Mouse (Mus musculus) activated CD4-positive, CD25-positive, alpha-beta regulatory T cell, adult 4 months (primary cell): ENCODE data around the gene Lgals3bp. TPM values are rescaled to one million over a fixed set of nuclear protein-coding genes. Genes with fewer than 3 reads are reported as not detected.

Experiments used
- ATAC-seq: one replicate; pipeline ENCODE4 v1.8.0; 2017
- polyA plus RNA-seq, 2 experiments: library from polyadenylated mRNA; unstranded; fragments of 100-300 nt; shearing (Covaris generic); gene quantifications; one replicate each; pipeline ENCODE4 v1.2.1; 2017

The Lgals3bp gene
- polyA plus RNA-seq, 2 experiments from 2014 or later, result 98.4 to 147 TPM

DNA sequence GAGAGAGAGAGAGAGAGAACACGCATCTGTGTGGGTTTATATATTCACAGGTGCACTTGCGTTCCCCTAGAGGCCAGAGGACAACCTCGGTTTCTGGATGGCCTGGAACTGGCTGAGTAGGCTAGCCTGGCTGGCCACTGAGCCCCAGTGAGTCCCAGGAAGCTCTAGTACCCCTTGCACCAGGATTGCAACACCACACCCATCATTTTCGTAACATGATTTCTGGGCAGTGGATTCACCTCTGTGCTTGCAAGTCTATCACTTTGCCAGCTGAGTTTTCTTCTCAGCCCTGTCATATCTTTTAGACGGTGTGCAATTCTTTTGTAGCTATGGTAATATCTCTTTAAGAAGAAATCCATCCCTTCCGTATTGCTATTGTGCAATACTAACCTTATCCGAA, 18.4 kb upstream of the Lgals3bp start:
- ATAC-seq, result no peak

DNA sequence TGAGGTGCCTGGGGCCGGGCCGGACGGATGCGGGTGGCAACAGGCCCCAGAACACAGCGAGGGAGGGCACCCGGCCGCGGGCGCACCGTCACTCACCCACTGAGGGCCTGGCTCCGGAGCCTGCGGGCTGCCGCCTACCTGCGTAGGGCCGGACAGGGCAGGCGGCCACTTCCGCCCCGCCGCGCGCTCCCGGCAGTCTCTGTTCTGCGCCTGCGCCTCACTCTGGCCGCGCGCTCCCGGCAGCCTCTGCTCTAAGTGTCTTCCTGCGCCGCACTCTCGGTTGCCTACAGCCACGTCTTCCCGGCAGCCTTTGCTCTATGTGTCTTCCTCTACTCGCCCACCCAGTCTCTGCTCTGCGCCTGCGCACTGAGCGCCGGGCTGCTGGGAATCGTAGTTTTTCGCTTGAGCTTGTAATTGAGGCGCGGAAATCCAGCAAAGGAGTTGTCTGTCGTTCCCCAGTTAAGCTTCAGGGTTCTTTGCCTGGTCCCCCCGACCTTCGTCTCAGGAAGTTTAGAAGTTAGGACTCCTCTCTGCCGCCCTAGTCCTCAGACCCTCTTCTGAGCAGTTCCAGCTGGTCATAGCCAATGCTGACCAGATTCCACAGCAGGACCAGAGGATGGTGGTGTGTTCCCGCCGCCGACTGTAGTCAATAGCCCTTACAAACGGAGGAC, 17.1 kb upstream of the Lgals3bp start, which contains the start of gene Cant1:
Gene Cant1, minus strand, starts transcription at position 253 of the 671 bp plus-strand sequence.
- ATAC-seq, result peak; percentile 86

DNA sequence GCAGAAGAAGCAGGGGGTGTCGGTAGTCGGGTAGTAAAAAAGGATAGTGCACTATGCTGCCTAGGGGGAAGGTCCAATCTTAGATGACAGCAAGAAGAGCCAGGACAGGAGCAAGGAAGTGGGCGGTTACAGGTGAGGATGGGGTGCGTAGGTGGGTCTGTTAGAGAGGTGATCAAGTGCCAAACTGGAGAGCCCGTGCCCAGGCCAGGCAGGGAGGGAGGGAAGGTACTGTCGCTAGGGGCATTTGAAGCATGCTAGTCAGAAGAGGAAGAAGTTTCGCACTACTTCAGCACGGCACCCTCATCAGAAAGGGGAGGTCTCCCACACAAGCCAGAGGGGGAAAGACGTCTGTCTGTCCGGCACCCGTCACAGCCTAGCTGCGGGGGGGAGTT, 16.5 kb upstream of the Lgals3bp start:
- no peak for ATAC-seq

DNA sequence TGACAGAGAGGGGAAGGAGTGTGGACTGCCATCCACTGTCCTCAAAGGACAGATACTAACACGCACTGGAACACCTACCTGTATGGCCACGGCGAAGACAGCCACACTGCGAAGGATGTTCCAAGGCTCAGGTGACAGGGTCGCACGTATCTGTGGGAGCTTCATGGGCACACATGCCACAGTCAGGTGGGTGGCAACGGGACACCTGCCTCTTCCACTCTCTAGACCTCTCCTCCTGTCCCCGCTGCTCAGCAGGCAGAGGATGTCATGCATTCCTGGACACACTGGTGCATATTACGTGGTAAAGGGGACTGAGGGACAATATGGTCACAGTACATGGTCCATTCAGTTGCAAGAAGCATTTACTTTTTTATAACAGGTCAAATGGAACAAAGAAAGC, 15.6 kb upstream of the Lgals3bp start:
- ATAC-seq, result no peak

DNA sequence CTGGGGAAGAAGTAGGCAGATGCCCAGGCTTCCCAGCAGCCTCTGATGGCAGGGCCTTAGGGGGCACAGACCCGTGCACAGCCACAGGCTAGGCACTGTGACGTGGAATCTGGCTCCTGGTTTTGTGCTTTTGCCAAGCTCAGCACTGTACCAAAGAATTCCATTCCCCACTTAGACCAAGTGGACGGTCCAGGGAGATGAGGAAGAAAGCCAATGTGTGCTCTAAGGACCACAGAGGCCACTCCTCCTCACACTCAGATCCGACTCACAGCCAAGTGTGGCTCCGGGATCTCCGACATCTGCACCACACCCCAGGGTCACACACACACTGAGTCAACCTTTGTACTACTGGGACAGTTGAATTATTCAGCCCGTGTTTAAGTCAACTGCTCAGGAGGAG, 14.2 kb upstream of the Lgals3bp start:
- no peak for ATAC-seq

DNA sequence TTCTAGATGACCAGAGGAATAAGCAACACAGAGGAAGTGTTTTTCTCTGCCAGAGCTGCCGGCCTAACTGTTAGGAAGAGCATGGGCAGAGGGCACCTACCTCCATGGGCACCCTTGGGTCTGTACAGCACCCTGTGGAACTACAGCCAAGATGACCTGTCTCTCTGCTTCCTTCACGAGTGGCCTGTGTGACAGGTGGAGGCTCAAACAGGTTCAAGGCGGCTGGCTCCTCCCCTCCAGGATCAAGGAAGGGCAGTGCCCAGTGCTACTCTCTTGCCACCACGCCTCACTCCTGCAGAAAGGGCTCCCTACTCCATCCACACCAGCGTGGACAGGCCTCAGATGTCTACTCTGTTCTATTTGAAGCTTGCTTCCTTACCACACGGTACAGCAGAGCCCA, 13.7 kb upstream of the Lgals3bp start:
- ATAC-seq, result no peak

DNA sequence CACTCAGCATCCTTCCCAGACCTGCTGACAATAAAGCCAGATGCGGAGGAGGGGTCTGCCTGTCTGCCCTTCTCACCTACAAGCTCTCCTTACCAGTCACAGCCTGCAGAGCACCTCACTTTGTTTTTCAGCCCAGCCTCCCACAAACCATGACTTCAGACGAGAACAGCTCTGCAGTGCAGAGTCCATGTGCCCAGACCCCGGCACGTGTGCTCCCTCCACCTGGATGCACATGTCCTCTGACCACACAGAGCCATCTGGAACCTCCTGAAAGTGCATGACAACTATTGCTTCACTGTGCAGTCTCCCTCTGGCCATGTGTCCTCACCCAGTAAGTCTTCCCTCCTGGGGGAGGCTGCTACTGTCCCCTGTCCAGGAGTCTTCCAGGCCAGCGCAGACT, 12.4 kb upstream of the Lgals3bp start:
- ATAC-seq, result no peak

DNA sequence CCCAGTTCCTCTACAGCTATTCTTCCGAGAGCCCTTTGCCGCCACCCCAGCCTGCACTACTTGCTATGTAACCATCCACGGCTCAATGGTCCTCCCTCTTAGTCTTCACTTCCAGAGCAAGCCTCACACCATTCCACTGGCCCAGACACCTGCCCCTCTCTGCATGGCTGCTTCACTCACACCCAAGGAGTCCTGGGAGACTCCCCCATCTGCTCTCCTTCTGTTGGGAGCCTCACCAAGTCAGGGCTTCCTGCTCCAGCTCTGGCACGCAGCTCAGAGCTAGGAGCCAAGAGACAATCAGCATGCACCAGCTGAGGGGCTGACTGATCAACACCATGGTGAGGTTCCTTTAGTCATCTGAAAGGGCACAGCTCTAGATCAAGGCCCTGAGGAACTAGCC, 11.2 kb upstream of the Lgals3bp start:
- ATAC-seq, result no peak

DNA sequence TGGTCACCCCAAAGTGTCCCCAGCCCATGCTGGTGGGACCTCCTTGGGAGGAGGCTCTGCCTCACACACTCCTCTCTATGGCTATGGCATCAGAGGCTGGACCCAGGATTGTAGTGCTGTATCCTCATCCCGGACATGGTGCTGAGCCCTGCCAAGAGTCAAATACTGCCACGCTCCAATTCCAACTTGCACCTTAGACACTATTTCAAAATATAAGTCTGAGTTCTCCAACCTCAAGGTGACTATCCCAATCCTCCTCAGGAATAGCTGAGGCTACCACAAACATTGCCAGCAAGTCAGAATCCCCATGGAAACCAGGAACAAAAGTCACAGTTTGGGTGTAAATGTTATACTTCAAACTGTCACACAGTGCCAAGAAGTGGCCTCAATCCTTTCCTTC, 10.7 kb upstream of the Lgals3bp start:
- no peak for ATAC-seq

DNA sequence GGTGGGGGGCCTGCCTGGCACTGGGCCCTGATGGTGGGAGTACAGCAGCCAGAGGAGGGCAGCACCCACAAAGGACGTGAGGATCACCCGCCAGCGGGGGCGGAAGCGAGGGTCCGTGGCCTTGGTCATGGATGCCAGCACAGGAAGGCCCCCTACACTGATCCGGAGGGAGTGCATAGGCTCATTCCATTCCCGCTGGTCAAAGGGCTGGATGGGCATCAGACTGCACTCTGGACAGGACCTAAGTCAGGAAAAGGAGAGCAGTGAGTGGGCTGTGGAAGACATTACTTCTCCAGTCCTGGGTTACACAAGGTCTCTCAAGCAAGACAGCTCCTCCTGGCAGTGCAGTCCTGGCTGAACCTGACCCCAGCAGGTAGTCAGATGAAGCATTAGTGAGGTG, 9.4 kb upstream of the Lgals3bp start:
- ATAC-seq, result no peak

DNA sequence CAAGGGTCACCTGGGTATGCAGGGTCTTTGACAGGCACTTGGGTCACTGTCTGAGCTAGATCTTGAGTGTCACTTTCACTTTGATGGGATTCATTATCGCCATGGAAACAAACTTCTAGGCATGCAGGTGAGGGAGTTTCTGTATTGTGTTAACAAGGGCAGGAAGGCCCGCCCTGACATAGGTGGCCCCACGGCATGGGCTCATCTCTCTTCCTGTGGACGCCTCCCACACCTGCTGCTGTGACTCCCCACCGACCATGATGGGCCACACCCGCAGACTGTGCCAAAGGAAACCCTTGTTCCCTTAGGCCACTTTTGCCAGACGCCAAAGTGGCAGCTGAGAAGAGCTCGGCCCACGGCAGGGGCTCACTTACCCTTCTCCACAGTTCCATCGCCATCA, 8.6 kb upstream of the Lgals3bp start:
- no peak for ATAC-seq

DNA sequence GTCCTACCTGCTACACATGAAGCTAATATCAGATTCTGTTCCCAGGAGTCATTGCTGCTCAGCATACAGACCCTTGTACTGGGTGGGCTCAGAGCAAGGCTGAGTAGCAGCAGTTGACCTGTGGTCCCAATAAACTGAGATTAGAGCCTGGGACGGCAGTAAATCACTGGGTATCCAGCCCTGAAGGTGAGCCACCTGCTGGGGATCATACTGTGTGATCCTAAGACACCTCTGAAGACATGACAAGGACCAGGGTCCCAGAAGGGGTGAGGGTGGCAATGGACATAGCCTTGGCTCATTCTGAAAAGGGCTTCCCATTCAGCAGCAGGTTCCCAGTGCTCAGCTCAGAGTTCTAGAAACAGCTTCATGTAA, 8.2 kb upstream of the Lgals3bp start:
- ATAC-seq, result no peak

DNA sequence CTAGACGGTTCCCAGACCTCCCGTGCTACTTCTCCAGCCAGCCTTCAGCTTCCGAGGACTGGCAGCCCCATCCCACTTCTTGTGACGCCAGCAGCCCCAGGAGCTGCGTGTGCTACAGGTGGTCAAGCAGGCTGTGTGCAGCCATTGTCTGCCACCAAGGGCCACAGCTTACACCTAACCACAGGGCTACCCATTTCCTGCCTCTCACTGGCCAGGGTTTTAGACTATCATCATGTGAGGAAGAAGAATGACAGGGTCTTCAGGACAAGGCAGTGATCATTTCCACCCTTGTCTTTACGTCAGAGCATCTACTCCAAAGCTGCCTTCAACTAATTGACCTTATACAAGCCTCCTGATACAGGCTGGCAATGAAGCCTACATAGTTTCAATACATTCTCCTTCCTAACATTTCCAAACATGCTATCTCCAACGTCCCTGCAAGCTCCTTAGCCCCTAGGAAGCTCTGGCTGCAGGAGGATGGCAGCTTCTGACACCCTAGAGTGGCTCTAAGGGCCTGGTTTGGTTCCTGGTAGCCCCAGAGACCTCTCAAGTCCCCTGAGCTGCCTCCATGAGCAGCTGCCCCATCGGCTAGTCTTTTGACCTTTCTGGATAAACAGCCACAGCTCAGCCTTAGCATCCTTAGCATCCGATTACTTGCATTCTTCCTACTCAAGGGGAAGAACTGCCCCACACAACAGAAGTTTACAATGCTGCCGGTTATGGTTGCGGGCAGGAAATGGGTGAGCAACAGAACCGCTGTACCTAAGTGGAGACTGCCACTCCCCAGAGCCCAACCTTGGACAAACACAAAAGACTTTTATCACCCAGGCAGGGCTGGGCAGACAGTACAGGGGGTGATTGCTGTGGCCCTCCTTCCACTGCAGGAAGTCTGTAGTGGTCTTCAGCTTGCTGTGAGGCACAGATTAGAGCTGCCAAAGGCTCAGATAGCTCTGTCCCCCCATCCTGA, 7.5 kb upstream of the Lgals3bp start:
- ATAC-seq, result no peak

DNA sequence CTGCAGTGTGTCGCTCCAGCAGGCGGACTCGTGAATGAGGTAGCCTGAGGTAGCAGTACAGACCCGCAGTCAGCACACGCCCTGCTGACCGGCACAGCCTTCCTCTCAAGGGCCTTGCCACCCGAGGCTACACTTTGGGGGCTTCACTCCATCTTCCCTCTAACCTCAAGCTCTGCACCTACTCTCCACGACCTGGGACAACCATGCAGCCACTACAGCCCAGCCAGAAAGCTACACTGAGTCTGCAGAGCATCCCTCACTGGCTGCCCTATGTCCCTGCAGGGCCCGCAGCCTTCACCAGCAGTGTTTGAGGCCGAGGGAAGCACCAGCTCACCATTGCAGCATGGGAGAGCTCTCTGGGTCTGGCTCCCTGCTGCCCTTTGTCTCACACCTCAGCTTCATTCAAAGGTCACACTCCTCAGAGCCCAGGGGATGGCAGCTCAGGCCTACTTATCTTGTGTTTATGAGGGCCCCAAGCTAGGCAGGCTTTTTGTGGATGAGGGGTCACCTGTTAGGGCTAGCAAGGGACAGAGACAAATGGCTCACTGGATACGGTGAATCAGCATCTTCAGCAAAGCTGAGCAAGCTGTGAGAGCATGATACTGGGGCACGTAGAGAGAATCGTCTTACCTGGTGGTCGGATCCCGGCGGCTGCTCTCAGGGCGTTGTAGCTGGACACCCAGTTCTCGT, 6.3 kb upstream of the Lgals3bp start:
- ATAC-seq, result no peak

DNA sequence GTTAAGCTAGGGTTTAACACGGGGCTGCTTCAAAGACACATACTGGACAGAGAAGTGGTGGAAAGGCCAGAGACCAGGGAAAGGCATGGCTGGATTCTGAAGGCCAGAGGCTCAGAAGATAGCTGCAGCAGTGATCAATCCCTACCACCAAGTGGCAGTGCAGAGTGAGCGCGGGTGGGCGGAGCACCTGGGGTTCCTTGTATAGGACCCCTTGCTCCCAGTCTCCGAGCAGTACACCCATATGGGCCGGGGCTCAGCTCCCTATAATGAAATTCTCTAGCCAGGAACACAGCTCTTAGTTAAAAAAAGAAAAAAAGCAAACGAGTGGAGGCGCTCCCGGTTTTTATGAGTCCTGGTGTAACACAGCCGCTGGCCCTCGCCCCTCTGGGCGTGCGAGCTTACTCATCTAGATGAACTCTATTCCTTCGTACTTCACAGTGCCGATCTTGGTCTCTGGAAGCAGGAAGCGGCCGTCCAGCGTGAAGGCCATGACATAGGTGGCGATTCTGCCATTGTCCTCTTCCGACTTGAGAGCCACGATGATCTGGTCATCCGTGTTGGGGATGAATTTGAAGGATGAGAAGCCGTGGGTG, 5.5 kb upstream of the Lgals3bp start:
- no peak for ATAC-seq

DNA sequence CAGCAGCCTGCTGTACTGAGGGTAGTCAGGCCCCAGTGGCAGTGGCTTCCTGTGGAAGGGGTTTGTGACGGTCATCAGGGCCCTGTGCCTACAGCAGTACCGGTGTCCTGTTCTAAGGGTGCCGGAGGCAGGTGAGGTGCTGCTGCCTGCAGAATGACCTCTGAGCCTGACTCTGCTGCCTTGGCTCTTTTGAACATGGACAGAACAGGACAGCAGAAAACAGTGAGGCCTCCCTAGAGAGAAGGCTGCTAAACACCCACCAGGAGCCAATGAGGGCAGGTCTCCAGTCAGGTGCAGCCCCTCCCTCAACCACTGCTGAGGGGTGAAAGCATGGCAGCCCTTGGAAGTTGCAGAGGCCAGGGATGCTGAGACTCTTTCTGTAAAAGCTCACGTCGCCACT, 4.6 kb upstream of the Lgals3bp start:
- no peak for ATAC-seq

DNA sequence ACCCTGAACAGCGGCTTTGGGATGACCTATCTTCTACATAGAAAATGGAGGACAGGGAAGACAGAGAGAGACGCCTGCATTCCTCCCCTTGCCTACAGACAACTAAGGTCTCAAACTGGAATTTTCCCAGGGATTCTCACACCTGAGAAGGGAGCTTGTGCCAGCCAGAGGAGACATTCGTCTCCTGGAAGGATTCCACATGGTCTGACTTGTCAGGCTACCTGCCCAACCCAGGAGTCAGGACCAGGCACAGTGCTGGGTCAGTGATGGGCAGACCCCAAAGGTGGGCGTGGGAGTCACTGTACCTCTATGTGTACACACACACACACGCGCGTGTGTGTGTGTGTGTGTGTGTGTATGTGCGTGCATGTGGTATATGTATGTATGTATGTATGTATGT, 3.4 kb upstream of the Lgals3bp start:
- ATAC-seq, result no peak

DNA sequence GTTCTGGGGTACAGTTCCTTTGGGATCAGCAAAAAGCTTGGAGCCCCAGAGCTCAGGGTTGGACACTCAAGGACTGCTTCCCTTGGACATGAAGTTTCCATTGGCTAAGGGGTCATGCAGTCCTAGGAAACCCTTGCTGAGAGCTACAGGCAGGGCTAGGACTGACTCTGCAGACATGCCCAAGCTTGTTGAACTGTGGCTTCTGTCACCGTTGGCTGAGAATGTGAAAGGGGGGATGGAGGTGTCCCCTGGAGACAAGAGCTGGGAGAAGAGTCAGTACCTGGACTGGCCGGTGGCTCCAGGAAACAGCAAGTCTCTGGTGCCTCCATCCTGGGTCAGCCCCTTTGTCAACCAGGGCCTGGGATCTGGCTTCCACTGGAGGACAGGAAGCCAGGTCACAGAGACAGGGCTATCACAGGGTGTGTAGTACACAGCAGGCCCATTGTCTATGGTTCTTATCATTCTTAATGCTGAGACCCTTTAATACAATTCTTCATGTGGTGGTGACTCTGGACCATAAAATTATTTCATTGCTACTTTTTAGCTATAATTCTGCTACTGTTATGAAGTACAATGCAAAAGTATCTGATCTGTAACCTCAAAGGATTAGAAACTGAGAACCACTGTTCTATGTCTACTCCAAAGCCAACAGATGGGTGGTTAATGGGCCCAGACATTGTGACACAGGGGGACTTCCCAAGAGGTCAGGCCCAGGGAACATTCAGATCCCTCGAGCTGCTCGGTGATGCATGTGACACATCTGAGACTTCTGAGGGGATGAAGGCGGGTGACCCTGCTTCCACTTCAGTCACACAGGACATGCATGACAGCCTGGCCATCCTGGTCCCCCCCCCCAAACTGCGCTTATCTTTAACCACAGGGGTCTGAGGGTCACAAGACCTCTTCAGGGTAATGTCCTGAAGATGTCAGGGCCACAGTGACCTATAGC, 2.3 kb upstream of the Lgals3bp start:
- no peak for ATAC-seq

DNA sequence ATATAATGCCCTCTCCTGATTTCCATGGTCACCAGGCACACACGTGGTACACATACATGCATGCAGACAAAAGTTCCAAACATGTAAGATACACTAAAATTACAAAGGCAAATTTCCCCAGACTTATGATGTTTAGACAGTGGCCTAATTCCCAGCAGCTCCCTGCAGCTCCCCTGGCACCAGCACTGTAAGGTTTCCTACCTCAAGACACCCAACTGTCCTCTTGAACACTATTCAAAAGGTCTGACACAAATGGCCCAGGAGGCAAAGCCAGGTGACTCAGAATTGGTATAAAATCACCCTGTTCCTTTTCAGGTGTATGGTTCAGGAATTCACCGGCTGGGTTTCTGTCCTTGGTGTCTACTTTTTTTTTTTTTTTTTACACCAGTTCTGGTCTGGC, 1.3 kb upstream of the Lgals3bp start:
- ATAC-seq, result no peak

DNA sequence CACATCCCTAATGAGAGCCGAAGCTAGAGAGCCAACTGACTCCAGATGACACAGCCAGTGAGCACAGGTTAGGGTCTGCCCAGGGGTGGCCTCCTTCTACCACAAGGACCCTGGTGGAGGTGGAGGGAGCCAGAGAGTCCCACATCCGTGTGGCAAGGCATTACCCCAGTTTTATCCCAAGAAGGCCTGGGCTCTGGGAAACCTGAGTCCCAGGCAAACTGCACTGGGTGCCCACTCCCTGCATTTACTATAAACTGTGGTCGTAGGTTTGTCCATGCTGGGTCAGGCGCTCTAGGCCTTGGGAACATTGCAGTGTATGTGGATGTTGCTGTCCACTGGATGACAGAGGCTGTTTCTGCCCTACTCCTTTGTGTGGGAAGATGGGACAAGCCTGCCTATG, 697 bp downstream of the Lgals3bp start:
- ATAC-seq, result no peak

DNA sequence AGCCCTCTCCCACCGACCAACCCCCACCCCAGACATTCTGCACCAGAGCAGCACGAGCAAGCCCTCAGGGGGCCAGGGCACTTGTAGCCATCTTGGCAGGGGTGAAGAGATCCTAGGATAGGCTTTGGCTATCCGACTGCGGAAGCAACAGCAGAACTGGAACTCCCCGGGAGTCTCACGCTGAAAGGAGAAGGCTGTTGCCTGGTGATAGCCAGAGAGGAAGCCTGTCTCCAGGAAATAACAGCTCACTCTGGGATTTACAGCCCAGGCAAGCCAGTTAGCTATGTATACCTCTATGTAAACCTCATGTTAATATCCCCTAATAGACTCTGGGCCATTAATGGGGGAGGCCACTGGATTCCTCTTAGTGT, 1.3 kb downstream of the Lgals3bp start:
- no peak for ATAC-seq
